Mouse (Mus musculus) mouse embryonic stem cell (cell line): ENCODE results near the gene Dtymk.
"Not testable (repeated sequence)": the region's sequence is repeated elsewhere in the genome, so short reads cannot be mapped to it uniquely, and the experiment has no call there.

Experiments used
- in situ Hi-C, 2 experiments: fragments of 300-500 bp; cut with MboI; formaldehyde crosslinking; loops; 1 replicate in 1 of 2; 3 replicates in 1 of 2; pipeline ENCODE4 v1.14.3; 2019 to 2020; ENCODE audit warnings: low sequenced_read_pairs in 2 of 2, low pct_unique_long_range_greater_than_20kb in 1 of 2, mixed read lengths in 1 of 2; ENCODE audit not compliant: unreplicated experiment in 1 of 2

The Dtymk gene

GRCm38 (mm10) chr1:93801741-93802238, at the start of gene Dtymk:
Gene Dtymk, minus strand, starts transcription at chr1:93801934.
- in situ Hi-C loops = no loop called here

GRCm38 (mm10) chr1:93845766-93846366, 44.1 kb upstream of the Dtymk start:
- in situ Hi-C loops = not testable (repeated sequence)

GRCm38 (mm10) chr1:93838569-93838968, 36.8 kb upstream of the Dtymk start:
- in situ Hi-C loops = not testable (repeated sequence)

- in situ Hi-C loops = no loop called here
Observed at GRCm38 (mm10) chr1:93837335-93837734, 35.6 kb upstream of the Dtymk start.

- in situ Hi-C loops = no loop called here
Observed at GRCm38 (mm10) chr1:93836532-93836913, 34.8 kb upstream of the Dtymk start.

GRCm38 (mm10) chr1:93835876-93836531, 34.3 kb upstream of the Dtymk start:
- in situ Hi-C loops = no loop called here

- in situ Hi-C loops = no loop called here
Observed at GRCm38 (mm10) chr1:93835211-93835610, 33.5 kb upstream of the Dtymk start.

- in situ Hi-C loops = no loop called here
Observed at GRCm38 (mm10) chr1:93834671-93835150, 33.0 kb upstream of the Dtymk start.

GRCm38 (mm10) chr1:93832754-93833360, 31.1 kb upstream of the Dtymk start:
- in situ Hi-C loops = not testable (repeated sequence)

- in situ Hi-C loops = loop anchor here in 1 of 2 experiments (10.0 kb wide), 1 partner anchor 248 kb away; no protein-coding TSS in a partner anchor
Observed at GRCm38 (mm10) chr1:93826540-93826835, 24.8 kb upstream of the Dtymk start.

GRCm38 (mm10) chr1:93825771-93826539, 24.2 kb upstream of the Dtymk start:
- in situ Hi-C loops = loop anchor here in 1 of 2 experiments (10.0 kb wide), 1 partner anchor 249 kb away; no protein-coding TSS in a partner anchor

- in situ Hi-C loops = loop anchor here in 1 of 2 experiments (10.0 kb wide), 1 partner anchor 250 kb away; no protein-coding TSS in a partner anchor
Observed at GRCm38 (mm10) chr1:93825105-93825674, 23.5 kb upstream of the Dtymk start.

GRCm38 (mm10) chr1:93824609-93825008, 22.9 kb upstream of the Dtymk start, which contains the start of gene D2hgdh:
Gene D2hgdh, plus strand, starts transcription at chr1:93824909.
- in situ Hi-C loops = loop anchor here in 1 of 2 experiments (10.0 kb wide), 1 partner anchor 250 kb away; no protein-coding TSS in a partner anchor

- in situ Hi-C loops = loop anchor here in 1 of 2 experiments (10.0 kb wide), 1 partner anchor 251 kb away; no protein-coding TSS in a partner anchor
Observed at GRCm38 (mm10) chr1:93823796-93824495, 22.2 kb upstream of the Dtymk start.

- in situ Hi-C loops = no loop called here
Observed at GRCm38 (mm10) chr1:93818722-93819121, 17.0 kb upstream of the Dtymk start.

- in situ Hi-C loops = no loop called here
Observed at GRCm38 (mm10) chr1:93817823-93818532, 16.2 kb upstream of the Dtymk start.

- in situ Hi-C loops = no loop called here
Observed at GRCm38 (mm10) chr1:93811495-93812039, 9.8 kb upstream of the Dtymk start.
